Mouse (Mus musculus) bone marrow macrophage, adult 2 months (primary cell): ENCODE measurements at regions not wholly inside any gene's neighbourhood (a gene's known extent, or its start where the extent isn't known, plus 50 kb on each side); places are given as distances from the start of the nearest gene placed in this dataset.

Source experiments
- CTCF ChIP-seq: IDR thresholded peaks from 2 replicates; pipeline ENCODE4 v1.5.1; 2012; ENCODE audit warnings: low read depth, mild to moderate bottlenecking, low read length, moderate library complexity
- POLR2A ChIP-seq: IDR thresholded peaks from 2 replicates; pipeline ENCODE4 v1.6.1; 2012; ENCODE audit warnings: mild to moderate bottlenecking, low read depth, low read length, borderline replicate concordance

- TF ChIP-seq POLR2A (no peak), CTCF (no peak)
These were observed 60.8 kb downstream of the Mis18a start for GRCm38 (mm10) chr16:90666271-90666986.
